Mouse (Mus musculus) liver, embryonic 15.5 days (tissue): ENCODE measurements at regions not wholly inside any gene's neighbourhood (a gene's known extent, or its start where the extent isn't known, plus 50 kb on each side); places are given as distances from the start of the nearest gene placed in this dataset.

Experiments used
- ATAC-seq: fragments of 200-750 bp; cut with Nextera tagmentation; 2 replicates; pipeline ENCODE4 v1.8.0; 2017; ENCODE audit warnings: moderate number of reproducible peaks, mild to moderate bottlenecking, moderate library complexity; ENCODE audit not compliant: insufficient read depth
- H3K27ac ChIP-seq: fragments of 300-500 bp; sonication (generic); replicated peaks from 2 replicates; pipeline ENCODE4 v1.5.1; 2015; ENCODE audit warnings: mild to moderate bottlenecking, inconsistent platforms
- H3K27me3 ChIP-seq: fragments of 300-500 bp; sonication (generic); 2 replicates; pipeline ENCODE4 v1.6.1; 2015; ENCODE audit warnings: mild to moderate bottlenecking, inconsistent platforms
- H3K36me3 ChIP-seq: fragments of 300-500 bp; sonication (generic); replicated peaks from 2 replicates; pipeline ENCODE4 v1.6.1; 2015; ENCODE audit warnings: moderate library complexity, mild to moderate bottlenecking, inconsistent platforms
- H3K4me1 ChIP-seq: fragments of 300-500 bp; sonication (generic); replicated peaks from 2 replicates; pipeline ENCODE4 v1.6.1; 2015; ENCODE audit warnings: inconsistent platforms
- H3K4me2 ChIP-seq: fragments of 300-500 bp; sonication (generic); 2 replicates; pipeline ENCODE4 v1.6.1; 2015; ENCODE audit warnings: moderate library complexity, mild to moderate bottlenecking, inconsistent platforms
- H3K4me3 ChIP-seq: fragments of 300-500 bp; sonication (generic); replicated peaks from 2 replicates; pipeline ENCODE4 v1.5.1; 2015; ENCODE audit warnings: mild to moderate bottlenecking, inconsistent platforms
- H3K9ac ChIP-seq: fragments of 300-500 bp; sonication (generic); 2 replicates; pipeline ENCODE4 v1.6.1; 2015; ENCODE audit warnings: moderate library complexity, mild to moderate bottlenecking, inconsistent platforms
- H3K9me3 ChIP-seq: fragments of 300-500 bp; sonication (generic); replicated peaks from 2 replicates; pipeline ENCODE4 v1.6.1; 2016; ENCODE audit warnings: inconsistent platforms
- WGBS: fragments of 180-500 bp; shearing (Covaris S2); methylation state at CpG from one replicate; pipeline ENCODE4 v1.1.7; 2015; ENCODE audit warnings: mixed read lengths; ENCODE audit not compliant: insufficient replicate concordance; 5-methylcytosine and 5-hydroxymethylcytosine counted together

- no peak overlapping the region for H3K27ac ChIP-seq
- no peak overlapping the region for H3K4me2 ChIP-seq
- H3K27me3 ChIP-seq = no peaks in the 10 kb centered on the region
- no peaks in the 10 kb centered on the region for H3K4me1 ChIP-seq
- H3K9me3 ChIP-seq = no peaks in the 10 kb centered on the region
- WGBS = 66% methylated on average over 4 of the region's 4 CpGs
- no peak for ATAC-seq
- H3K9ac ChIP-seq = no peak overlapping the region
- no peaks in the 10 kb centered on the region for H3K36me3 ChIP-seq
- no peak overlapping the region for H3K4me3 ChIP-seq
Observed at GRCm38 (mm10) chr6:143404521-143404920, 237.5 kb downstream of the Etnk1 start.

- Histone ChIP-seq H3K36me3 (no peaks in the 10 kb centered on the region), H3K27ac (no peak overlapping the region), H3K9me3 (no peaks in the 10 kb centered on the region), H3K27me3 (no peaks in the 10 kb centered on the region), H3K9ac (no peak overlapping the region), H3K4me2 (no peak overlapping the region), H3K4me1 (no peaks in the 10 kb centered on the region), H3K4me3 (no peak overlapping the region)
- no peak for ATAC-seq
- WGBS = 33% methylated on average over 5 of the region's 5 CpGs
Observed at GRCm38 (mm10) chr6:143412056-143412455, 245.0 kb downstream of the Etnk1 start.

- ATAC-seq = no peak
- WGBS = 76% methylated on average over 6 of the region's 6 CpGs
Observed at GRCm38 (mm10) chr6:143412721-143413120, 245.7 kb downstream of the Etnk1 start.

GRCm38 (mm10) chr6:143414590-143415382 lies 247.8 kb downstream of the Etnk1 start:
- Histone ChIP-seq H3K9ac (no peak overlapping the region), H3K36me3 (no peaks in the 10 kb centered on the region), H3K4me3 (no peak overlapping the region), H3K27me3 (no peaks in the 10 kb centered on the region), H3K4me1 (no peaks in the 10 kb centered on the region), H3K4me2 (no peak overlapping the region), H3K27ac (no peak overlapping the region), H3K9me3 (no peaks in the 10 kb centered on the region)
- ATAC-seq = no peak
- 72% methylated on average over 27 of the region's 27 CpGs for WGBS

More at GRCm38 (mm10) chr6:143412721-143413120, 245.7 kb downstream of the Etnk1 start:
- Histone ChIP-seq H3K36me3 (no peaks in the 10 kb centered on the region), H3K9me3 (no peaks in the 10 kb centered on the region), H3K27me3 (no peaks in the 10 kb centered on the region), H3K4me2 (no peak overlapping the region), H3K9ac (no peak overlapping the region), H3K27ac (no peak overlapping the region), H3K4me3 (no peak overlapping the region), H3K4me1 (no peaks in the 10 kb centered on the region)

- H3K36me3 ChIP-seq = no peaks in the 10 kb centered on the region
- H3K4me2 ChIP-seq = no peak overlapping the region
- H3K27me3 ChIP-seq = no peaks in the 10 kb centered on the region
- H3K27ac ChIP-seq = no peak overlapping the region
- ATAC-seq = no peak
- no peaks in the 10 kb centered on the region for H3K4me1 ChIP-seq
- no peak overlapping the region for H3K4me3 ChIP-seq
- 78% methylated on average over 12 of the region's 12 CpGs for WGBS
- H3K9ac ChIP-seq = no peak overlapping the region
- no peaks in the 10 kb centered on the region for H3K9me3 ChIP-seq
Observed at GRCm38 (mm10) chr6:143415383-143415778, 248.4 kb downstream of the Etnk1 start.

- Histone ChIP-seq H3K4me1 (no peaks in the 10 kb centered on the region), H3K36me3 (no peaks in the 10 kb centered on the region), H3K4me3 (no peak overlapping the region), H3K27me3 (no peaks in the 10 kb centered on the region), H3K4me2 (no peak overlapping the region), H3K9me3 (no peaks in the 10 kb centered on the region), H3K9ac (no peak overlapping the region), H3K27ac (no peak overlapping the region)
- ATAC-seq = no peak
- 62% methylated on average over 7 of the region's 7 CpGs for WGBS
Observed at GRCm38 (mm10) chr6:143419872-143420271, 252.9 kb downstream of the Etnk1 start.

GRCm38 (mm10) chr6:143423026-143423425 lies 256.0 kb downstream of the Etnk1 start:
- no peaks in the 10 kb centered on the region for H3K36me3 ChIP-seq
- no peak overlapping the region for H3K27ac ChIP-seq
- no peak for ATAC-seq
- H3K4me3 ChIP-seq = no peak overlapping the region
- no peaks in the 10 kb centered on the region for H3K27me3 ChIP-seq
- H3K4me1 ChIP-seq = no peaks in the 10 kb centered on the region
- no peak overlapping the region for H3K4me2 ChIP-seq
- no peaks in the 10 kb centered on the region for H3K9me3 ChIP-seq
- WGBS = 76% methylated on average over 14 of the region's 14 CpGs
- H3K9ac ChIP-seq = no peak overlapping the region

- H3K4me1 ChIP-seq = no peaks in the 10 kb centered on the region
- ATAC-seq = no peak
- no peak overlapping the region for H3K9ac ChIP-seq
- WGBS = 44% methylated on average over 17 of the region's 17 CpGs
- no peaks in the 10 kb centered on the region for H3K9me3 ChIP-seq
- no peak overlapping the region for H3K4me3 ChIP-seq
- no peaks in the 10 kb centered on the region for H3K27me3 ChIP-seq
- H3K36me3 ChIP-seq = no peaks in the 10 kb centered on the region
- H3K4me2 ChIP-seq = no peak overlapping the region
- H3K27ac ChIP-seq = no peak overlapping the region
Observed at GRCm38 (mm10) chr6:143425182-143425829, 258.3 kb downstream of the Etnk1 start.

- WGBS = 69% methylated on average over 13 of the region's 13 CpGs
- Histone ChIP-seq H3K9ac (no peak overlapping the region), H3K27ac (no peak overlapping the region), H3K9me3 (no peaks in the 10 kb centered on the region), H3K27me3 (no peaks in the 10 kb centered on the region), H3K4me1 (no peaks in the 10 kb centered on the region), H3K36me3 (no peaks in the 10 kb centered on the region), H3K4me3 (no peak overlapping the region), H3K4me2 (no peak overlapping the region)
- ATAC-seq = no peak
Observed at GRCm38 (mm10) chr6:143431896-143432450, 265.0 kb downstream of the Etnk1 start.

- 76% methylated on average over 32 of the region's 32 CpGs for WGBS
- no peak overlapping the region for H3K4me3 ChIP-seq
- H3K4me2 ChIP-seq = no peak overlapping the region
- no peaks in the 10 kb centered on the region for H3K36me3 ChIP-seq
- ATAC-seq = no peak
- H3K9ac ChIP-seq = no peak overlapping the region
- no peaks in the 10 kb centered on the region for H3K4me1 ChIP-seq
- no peaks in the 10 kb centered on the region for H3K27me3 ChIP-seq
- no peaks in the 10 kb centered on the region for H3K9me3 ChIP-seq
- no peak overlapping the region for H3K27ac ChIP-seq
Observed at GRCm38 (mm10) chr6:143437367-143438271, 270.6 kb downstream of the Etnk1 start.

- no peaks in the 10 kb centered on the region for H3K36me3 ChIP-seq
- no peaks in the 10 kb centered on the region for H3K4me1 ChIP-seq
- no peak overlapping the region for H3K4me3 ChIP-seq
Observed at GRCm38 (mm10) chr6:143438272-143438591, 271.2 kb downstream of the Etnk1 start.

More at GRCm38 (mm10) chr6:143438272-143438591, 271.2 kb downstream of the Etnk1 start:
- Histone ChIP-seq H3K4me2 (no peak overlapping the region), H3K27ac (no peak overlapping the region), H3K9ac (no peak overlapping the region), H3K9me3 (no peaks in the 10 kb centered on the region), H3K27me3 (no peaks in the 10 kb centered on the region)
- WGBS = 61% methylated on average over 5 of the region's 5 CpGs
- ATAC-seq = no peak
